Mouse (Mus musculus): ENCODE results near the gene Acss2. TPM values are rescaled to one million over a fixed set of nuclear protein-coding genes. Genes with fewer than 3 reads are reported as not detected.

Gene Acss2
- polyA plus RNA-seq, 1 experiment from 2014 or later, result 9.5 TPM

GRCm38 (mm10) chr2:155574700-155575099 lies 57.0 kb downstream of the Acss2 start:
- Histone ChIP-seq H3K4me1 (ENCODE audit: control insufficient read depth, insufficient read depth, low read length) (no peaks in the 10 kb centered on the region), H3K36me3 (ENCODE audit: control insufficient read depth, insufficient read depth, low read length) (no peaks in the 10 kb centered on the region), H3K27me3 (ENCODE audit: control insufficient read depth, insufficient read depth, low read length) (no peaks in the 10 kb centered on the region), H3K4me3 (ENCODE audit: low read depth, low read length) (no peak overlapping the region), H3K9me3 (ENCODE audit: control insufficient read depth, low read depth, low read length) (no peaks in the 10 kb centered on the region), H3K4me2 (replicated peaks; ENCODE audit: low read depth, low read length) (no peak overlapping the region), H3K9ac (replicated peaks; ENCODE audit: low read depth, low read length) (no peak overlapping the region), H3K27ac (ENCODE audit: low read length) (no peak overlapping the region)
- WGBS, result 92% methylated on average over 4 of the region's 4 CpGs
- no peak for ATAC-seq (ENCODE audit: insufficient number of reproducible peaks, insufficient read depth, low FRiP score, low read depth)

- Histone ChIP-seq H3K27me3 (ENCODE audit: control insufficient read depth, insufficient read depth, low read length) (no peaks in the 10 kb centered on the region), H3K4me2 (replicated peaks; ENCODE audit: low read depth, low read length) (no peak overlapping the region), H3K4me1 (ENCODE audit: control insufficient read depth, insufficient read depth, low read length) (no peaks in the 10 kb centered on the region), H3K9me3 (ENCODE audit: control insufficient read depth, low read depth, low read length) (no peaks in the 10 kb centered on the region), H3K36me3 (ENCODE audit: control insufficient read depth, insufficient read depth, low read length) (no peaks in the 10 kb centered on the region), H3K27ac (ENCODE audit: low read length) (no peak overlapping the region), H3K9ac (replicated peaks; ENCODE audit: low read depth, low read length) (no peak overlapping the region), H3K4me3 (ENCODE audit: low read depth, low read length) (no peak overlapping the region)
- WGBS, result 80% methylated on average over 9 of the region's 9 CpGs
- no peak for ATAC-seq (ENCODE audit: insufficient number of reproducible peaks, insufficient read depth, low FRiP score, low read depth)
Measured at GRCm38 (mm10) chr2:155576656-155577055, 58.9 kb downstream of the Acss2 start.

DNA sequence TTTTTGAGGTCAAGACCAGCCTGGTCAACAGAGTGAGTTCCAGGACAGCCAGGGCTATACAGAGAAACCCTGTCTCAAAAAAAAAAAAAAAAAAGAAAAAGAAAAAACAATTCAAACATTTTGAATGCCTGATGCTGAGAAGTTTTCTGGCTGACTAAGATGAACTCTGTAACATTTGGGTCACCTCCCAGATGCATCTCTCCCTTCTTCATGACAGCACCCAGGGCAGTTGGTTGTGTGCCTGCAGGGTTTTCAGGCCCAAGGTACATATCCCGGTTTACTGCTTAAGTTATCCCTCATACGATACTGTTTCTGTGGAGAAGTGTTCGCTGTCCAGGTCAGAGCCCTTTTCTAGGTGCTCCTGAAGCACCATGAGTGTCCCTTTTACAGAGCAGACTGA lies 62.6 kb downstream of the Acss2 start:
- ATAC-seq (ENCODE audit: insufficient number of reproducible peaks, insufficient read depth, low FRiP score, low read depth), result no peak
- 91% methylated on average over 3 of the region's 3 CpGs for WGBS
- Histone ChIP-seq H3K9ac (replicated peaks; ENCODE audit: low read depth, low read length) (no peak overlapping the region), H3K4me1 (ENCODE audit: control insufficient read depth, insufficient read depth, low read length) (no peaks in the 10 kb centered on the region), H3K4me2 (replicated peaks; ENCODE audit: low read depth, low read length) (no peak overlapping the region), H3K36me3 (ENCODE audit: control insufficient read depth, insufficient read depth, low read length) (no peaks in the 10 kb centered on the region), H3K27me3 (ENCODE audit: control insufficient read depth, insufficient read depth, low read length) (no peaks in the 10 kb centered on the region), H3K27ac (ENCODE audit: low read length) (no peak overlapping the region), H3K4me3 (ENCODE audit: low read depth, low read length) (no peak overlapping the region), H3K9me3 (ENCODE audit: control insufficient read depth, low read depth, low read length) (no peaks in the 10 kb centered on the region)

DNA sequence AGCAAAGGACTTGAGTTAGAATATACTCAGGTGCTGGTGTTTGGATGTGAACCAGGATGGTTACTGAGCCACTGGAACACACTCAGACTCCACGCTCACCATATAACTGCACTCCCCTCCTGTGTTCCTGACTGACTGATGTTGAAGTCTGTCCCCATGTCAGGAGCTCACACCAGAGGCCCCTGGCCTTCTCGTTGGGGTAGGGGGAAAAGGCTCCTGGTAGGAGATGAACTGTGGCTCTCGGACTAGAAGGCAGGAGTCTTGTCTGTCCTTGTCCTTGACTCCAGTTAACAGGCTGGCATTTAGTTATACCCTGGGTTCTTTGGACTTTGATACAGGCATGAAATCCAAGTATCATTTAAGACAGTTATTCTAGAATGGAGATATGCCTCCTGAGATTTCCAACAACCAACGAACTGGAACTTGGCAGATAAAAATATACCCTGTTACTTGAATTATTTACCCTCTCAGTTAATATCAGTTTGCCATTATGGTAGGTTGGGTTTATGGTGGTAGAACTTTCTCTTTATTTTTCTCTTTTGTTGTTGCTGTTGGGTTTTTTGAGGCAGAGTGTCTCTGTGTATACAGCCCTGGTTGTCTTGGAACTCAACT lies 64.7 kb downstream of the Acss2 start:
- no peak overlapping the region for H3K9ac ChIP-seq (replicated peaks; ENCODE audit: low read depth, low read length)
- no peaks in the 10 kb centered on the region for H3K9me3 ChIP-seq (ENCODE audit: control insufficient read depth, low read depth, low read length)
- ATAC-seq (ENCODE audit: insufficient number of reproducible peaks, insufficient read depth, low FRiP score, low read depth), result no peak
- no peak overlapping the region for H3K4me2 ChIP-seq (replicated peaks; ENCODE audit: low read depth, low read length)
- no peaks in the 10 kb centered on the region for H3K36me3 ChIP-seq (ENCODE audit: control insufficient read depth, insufficient read depth, low read length)
- no peaks in the 10 kb centered on the region for H3K4me1 ChIP-seq (ENCODE audit: control insufficient read depth, insufficient read depth, low read length)
- no peak overlapping the region for H3K27ac ChIP-seq (ENCODE audit: low read length)
- no peak overlapping the region for H3K4me3 ChIP-seq (ENCODE audit: low read depth, low read length)
- WGBS, result 73% methylated on average over 4 of the region's 4 CpGs
- H3K27me3 ChIP-seq (ENCODE audit: control insufficient read depth, insufficient read depth, low read length), result no peaks in the 10 kb centered on the region

GRCm38 (mm10) chr2:155582996-155583395 lies 65.2 kb downstream of the Acss2 start:
- Histone ChIP-seq H3K27ac (ENCODE audit: low read length) (no peak overlapping the region), H3K36me3 (ENCODE audit: control insufficient read depth, insufficient read depth, low read length) (no peaks in the 10 kb centered on the region), H3K4me1 (ENCODE audit: control insufficient read depth, insufficient read depth, low read length) (no peaks in the 10 kb centered on the region), H3K9me3 (ENCODE audit: control insufficient read depth, low read depth, low read length) (no peaks in the 10 kb centered on the region), H3K9ac (replicated peaks; ENCODE audit: low read depth, low read length) (no peak overlapping the region), H3K27me3 (ENCODE audit: control insufficient read depth, insufficient read depth, low read length) (no peaks in the 10 kb centered on the region), H3K4me2 (replicated peaks; ENCODE audit: low read depth, low read length) (no peak overlapping the region), H3K4me3 (ENCODE audit: low read depth, low read length) (no peak overlapping the region)
- 84% methylated on average over 5 of the region's 5 CpGs for WGBS
- ATAC-seq (ENCODE audit: insufficient number of reproducible peaks, insufficient read depth, low FRiP score, low read depth), result no peak

- Histone ChIP-seq H3K4me1 (ENCODE audit: control insufficient read depth, insufficient read depth, low read length) (no peaks in the 10 kb centered on the region), H3K4me2 (replicated peaks; ENCODE audit: low read depth, low read length) (no peak overlapping the region), H3K27ac (ENCODE audit: low read length) (no peak overlapping the region), H3K36me3 (ENCODE audit: control insufficient read depth, insufficient read depth, low read length) (no peaks in the 10 kb centered on the region), H3K27me3 (ENCODE audit: control insufficient read depth, insufficient read depth, low read length) (no peaks in the 10 kb centered on the region), H3K4me3 (ENCODE audit: low read depth, low read length) (no peak overlapping the region), H3K9ac (replicated peaks; ENCODE audit: low read depth, low read length) (no peak overlapping the region), H3K9me3 (ENCODE audit: control insufficient read depth, low read depth, low read length) (no peaks in the 10 kb centered on the region)
- no peak for ATAC-seq (ENCODE audit: insufficient number of reproducible peaks, insufficient read depth, low FRiP score, low read depth)
- 45% methylated on average over 5 of the region's 5 CpGs for WGBS
Measured at GRCm38 (mm10) chr2:155583927-155584530, 66.3 kb downstream of the Acss2 start.

DNA sequence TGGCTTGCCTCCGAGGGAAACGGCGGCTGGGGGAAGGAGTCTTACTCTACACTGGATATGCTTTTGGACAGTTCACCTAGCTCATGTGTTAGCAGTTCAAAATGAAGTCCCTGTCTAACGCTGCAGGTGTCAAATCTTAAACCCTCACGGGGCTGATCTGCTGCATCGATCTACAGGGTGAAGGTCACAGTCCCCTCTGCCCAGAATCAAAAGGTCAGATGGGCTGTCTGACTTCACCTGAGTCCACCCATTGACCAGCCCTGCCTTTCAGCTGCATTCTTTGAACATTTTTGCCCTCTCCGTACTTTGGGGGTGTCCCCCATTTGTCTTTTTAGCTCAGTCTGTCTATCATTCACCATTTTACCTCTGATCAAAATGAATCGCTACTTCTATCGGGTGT lies 67.3 kb downstream of the Acss2 start:
- 85% methylated on average over 9 of the region's 9 CpGs for WGBS
- H3K4me2 ChIP-seq (replicated peaks; ENCODE audit: low read depth, low read length), result no peak overlapping the region

GRCm38 (mm10) chr2:155585486-155585885 lies 67.7 kb downstream of the Acss2 start:
- H3K36me3 ChIP-seq (ENCODE audit: control insufficient read depth, insufficient read depth, low read length), result no peaks in the 10 kb centered on the region
- H3K27ac ChIP-seq (ENCODE audit: low read length), result no peak overlapping the region
- H3K4me1 ChIP-seq (ENCODE audit: control insufficient read depth, insufficient read depth, low read length), result no peaks in the 10 kb centered on the region
- H3K9ac ChIP-seq (replicated peaks; ENCODE audit: low read depth, low read length), result no peak overlapping the region
- no peak overlapping the region for H3K4me2 ChIP-seq (replicated peaks; ENCODE audit: low read depth, low read length)
- H3K27me3 ChIP-seq (ENCODE audit: control insufficient read depth, insufficient read depth, low read length), result no peaks in the 10 kb centered on the region
- H3K9me3 ChIP-seq (ENCODE audit: control insufficient read depth, low read depth, low read length), result no peaks in the 10 kb centered on the region
- no peak for ATAC-seq (ENCODE audit: insufficient number of reproducible peaks, insufficient read depth, low FRiP score, low read depth)
- H3K4me3 ChIP-seq (ENCODE audit: low read depth, low read length), result no peak overlapping the region
- 72% methylated on average over 10 of the region's 10 CpGs for WGBS

More for the DNA sequence above, 67.3 kb downstream of the Acss2 start:
- no peak overlapping the region for H3K27ac ChIP-seq (ENCODE audit: low read length)
- H3K4me1 ChIP-seq (ENCODE audit: control insufficient read depth, insufficient read depth, low read length), result no peaks in the 10 kb centered on the region
- no peaks in the 10 kb centered on the region for H3K27me3 ChIP-seq (ENCODE audit: control insufficient read depth, insufficient read depth, low read length)
- ATAC-seq (ENCODE audit: insufficient number of reproducible peaks, insufficient read depth, low FRiP score, low read depth), result no peak
- no peak overlapping the region for H3K9ac ChIP-seq (replicated peaks; ENCODE audit: low read depth, low read length)
- H3K36me3 ChIP-seq (ENCODE audit: control insufficient read depth, insufficient read depth, low read length), result no peaks in the 10 kb centered on the region
- H3K4me3 ChIP-seq (ENCODE audit: low read depth, low read length), result no peak overlapping the region
- H3K9me3 ChIP-seq (ENCODE audit: control insufficient read depth, low read depth, low read length), result no peaks in the 10 kb centered on the region

GRCm38 (mm10) chr2:155588136-155588535 lies 70.4 kb downstream of the Acss2 start:
- H3K4me3 ChIP-seq (ENCODE audit: low read depth, low read length), result no peak overlapping the region
- no peak overlapping the region for H3K27ac ChIP-seq (ENCODE audit: low read length)
- no peak overlapping the region for H3K9ac ChIP-seq (replicated peaks; ENCODE audit: low read depth, low read length)
- H3K9me3 ChIP-seq (ENCODE audit: control insufficient read depth, low read depth, low read length), result no peaks in the 10 kb centered on the region
- no peak overlapping the region for H3K4me2 ChIP-seq (replicated peaks; ENCODE audit: low read depth, low read length)
- WGBS, result 77% methylated on average over 3 of the region's 3 CpGs
- no peak for ATAC-seq (ENCODE audit: insufficient number of reproducible peaks, insufficient read depth, low FRiP score, low read depth)
- H3K4me1 ChIP-seq (ENCODE audit: control insufficient read depth, insufficient read depth, low read length), result peaks cover 6% of the 10 kb centered on the region; the same call in 1 of the 2 replicates
- no peaks in the 10 kb centered on the region for H3K27me3 ChIP-seq (ENCODE audit: control insufficient read depth, insufficient read depth, low read length)
- H3K36me3 ChIP-seq (ENCODE audit: control insufficient read depth, insufficient read depth, low read length), result no peaks in the 10 kb centered on the region

Measured in stomach, embryonic 14.5 days (tissue).